Mouse (Mus musculus) liver, embryonic 14.5 days (tissue): ENCODE results near the gene Lce3d. TPM values are rescaled to one million over a fixed set of nuclear protein-coding genes. Genes with fewer than 3 reads are reported as not detected.

Source experiments
- ATAC-seq: fragments of 200-750 bp; cut with Nextera tagmentation; 2 replicates; pipeline ENCODE4 v1.8.0; 2017; ENCODE audit warnings: moderate number of reproducible peaks, mild to moderate bottlenecking, moderate library complexity; ENCODE audit not compliant: insufficient read depth
- DNase-seq, 3 experiments: peaks; one replicate each; pipeline ENCODE4 v3.0.0-alpha.2; 2012 to 2013; ENCODE audit warnings: low read depth in 3 of 3, low spot score in 3 of 3
- H3K27ac ChIP-seq: fragments of 300-500 bp; sonication (generic); 2 replicates; pipeline ENCODE4 v1.5.1; 2014; ENCODE audit warnings: moderate library complexity, mild to moderate bottlenecking, control low read depth, inconsistent platforms
- H3K27me3 ChIP-seq: fragments of 300-500 bp; sonication (generic); 2 replicates; pipeline ENCODE4 v1.6.1; 2014; ENCODE audit warnings: mild to moderate bottlenecking, low read length, moderate library complexity; ENCODE audit not compliant: control insufficient read depth, insufficient read depth
- H3K36me3 ChIP-seq: fragments of 300-500 bp; sonication (generic); replicated peaks from 2 replicates; pipeline ENCODE4 v1.6.1; 2014; ENCODE audit warnings: low read depth; ENCODE audit not compliant: control insufficient read depth, insufficient read depth
- H3K4me1 ChIP-seq, 2 experiments: fragments of 200-500 bp in 1 of 2; fragments of 300-500 bp in 1 of 2; sonication (generic) in 1 of 2; replicated peaks; 2 replicates each; pipeline ENCODE4 v1.6.1; 2012 to 2014; ENCODE audit warnings: antibody characterized with exemption in 1 of 2, inconsistent platforms in 1 of 2, low read length in 1 of 2; ENCODE audit not compliant: control insufficient read depth in 2 of 2, insufficient read depth in 2 of 2
- H3K4me2 ChIP-seq: fragments of 300-500 bp; sonication (generic); 2 replicates; pipeline ENCODE4 v1.6.1; 2014; ENCODE audit warnings: low read depth, mild to moderate bottlenecking, control low read depth, moderate library complexity
- H3K4me3 ChIP-seq, 2 experiments: fragments of 200-500 bp in 1 of 2; fragments of 300-500 bp in 1 of 2; sonication (generic) in 1 of 2; 2 replicates each; pipeline ENCODE4 v1.5.1; 2012 to 2014; ENCODE audit warnings: low read depth in 2 of 2, low read length in 2 of 2, mild to moderate bottlenecking in 2 of 2, control low read depth in 1 of 2, inconsistent platforms in 1 of 2, moderate library complexity in 1 of 2; ENCODE audit not compliant: insufficient read depth in 1 of 2
- H3K9ac ChIP-seq: fragments of 300-500 bp; sonication (generic); replicated peaks from 2 replicates; pipeline ENCODE4 v1.6.1; 2014; ENCODE audit warnings: mild to moderate bottlenecking, control low read depth, moderate library complexity
- H3K9me3 ChIP-seq: fragments of 300-500 bp; sonication (generic); 2 replicates; pipeline ENCODE4 v1.6.1; 2016; ENCODE audit warnings: low read length, mixed read lengths; ENCODE audit not compliant: control insufficient read depth
- CTCF ChIP-seq: IDR thresholded peaks from 2 replicates; pipeline ENCODE4 v1.5.1; 2016; ENCODE audit warnings: antibody characterized with exemption, low read depth, control low read depth
- EP300 ChIP-seq: IDR thresholded peaks from 2 replicates; pipeline ENCODE4 v1.6.1; 2016; ENCODE audit warnings: antibody characterized with exemption, low read depth
- WGBS: fragments of 180-500 bp; shearing (Covaris S2); extraction: QIAGEN DNeasy Blood & Tissue Kit; methylation state at CpG from one replicate; pipeline ENCODE4 v1.1.7; 2014; ENCODE audit not compliant: insufficient replicate concordance; 5-methylcytosine and 5-hydroxymethylcytosine counted together
- polyA plus RNA-seq, 2 experiments: library from polyadenylated mRNA; depleted of rRNA in 1 of 2; stranded (reverse) in 1 of 2; unstranded in 1 of 2; fragments of >200 nt; fragmentation: Nextera tagmentation in 1 of 2; extraction: Ambion mirVana in 1 of 2; gene quantifications; 2 replicates each; pipeline versions ENCODE4 v1.2.1 to v1.2.3; 2012 to 2014

The Lce3d gene
- polyA plus RNA-seq, 2 experiments, result not detected

GRCm38 (mm10) chr3:93000621-93001020 lies 43.4 kb downstream of the Lce3d start:
- WGBS, result 56% methylated on average over 3 of the region's 3 CpGs
- no peak for ATAC-seq
- TF ChIP-seq EP300 (no peak), CTCF (no peak)

GRCm38 (mm10) chr3:93002843-93003242 lies 45.7 kb downstream of the Lce3d start:
- H3K4me3 ChIP-seq, result no peak overlapping the region
- H3K27ac ChIP-seq, result no peak overlapping the region
- no peak overlapping the region for H3K9ac ChIP-seq
- TF ChIP-seq EP300 (no peak), CTCF (no peak)
- H3K4me1 ChIP-seq, result no peaks in the 10 kb centered on the region
- H3K9me3 ChIP-seq, result no peaks in the 10 kb centered on the region
- 55% methylated on average over 4 of the region's 4 CpGs for WGBS
- DNase-seq, result no peak
- ATAC-seq, result no peak
- no peaks in the 10 kb centered on the region for H3K27me3 ChIP-seq
- no peak overlapping the region for H3K4me2 ChIP-seq
- no peaks in the 10 kb centered on the region for H3K36me3 ChIP-seq

More at GRCm38 (mm10) chr3:93000621-93001020, 43.4 kb downstream of the Lce3d start:
- no peak for DNase-seq
- Histone ChIP-seq H3K36me3 (no peaks in the 10 kb centered on the region), H3K27ac (no peak overlapping the region), H3K4me2 (no peak overlapping the region), H3K4me1 (no peaks in the 10 kb centered on the region), H3K9ac (no peak overlapping the region), H3K9me3 (no peaks in the 10 kb centered on the region), H3K27me3 (no peaks in the 10 kb centered on the region), H3K4me3 (no peak overlapping the region)

Other genes with a start within 250 kb of the Lce3d start
- not detected in 2 replicates for gene Lce1e, start 248.3 kb upstream of the Lce3d start, polyA plus RNA-seq (2012; rRNA removed)
- gene Lce1e, start 248.3 kb upstream of the Lce3d start, polyA plus RNA-seq (2014; fragmentation: Nextera tagmentation; extraction: Ambion mirVana), result not detected in 2 replicates
- not detected in 2 replicates for gene Lce1f, start 237.0 kb upstream of the Lce3d start, polyA plus RNA-seq (2012; rRNA removed)
- not detected in 2 replicates for gene Lce1f, start 237.0 kb upstream of the Lce3d start, polyA plus RNA-seq (2014; fragmentation: Nextera tagmentation; extraction: Ambion mirVana)
- not detected in 2 replicates for gene Gm38119, start 218.3 kb upstream of the Lce3d start, polyA plus RNA-seq (2012; rRNA removed)
- not detected in 2 replicates for gene Gm38119, start 218.3 kb upstream of the Lce3d start, polyA plus RNA-seq (2014; fragmentation: Nextera tagmentation; extraction: Ambion mirVana)
- gene Lce1g, start 205.1 kb upstream of the Lce3d start, polyA plus RNA-seq (2012; rRNA removed), result not detected in 2 replicates
- gene Lce1g, start 205.1 kb upstream of the Lce3d start, polyA plus RNA-seq (2014; fragmentation: Nextera tagmentation; extraction: Ambion mirVana), result not detected in 2 replicates
- not detected in 2 replicates for gene Lce1h, start 192.3 kb upstream of the Lce3d start, polyA plus RNA-seq (2012; rRNA removed)
- gene Lce1h, start 192.3 kb upstream of the Lce3d start, polyA plus RNA-seq (2014; fragmentation: Nextera tagmentation; extraction: Ambion mirVana), result not detected in 2 replicates
- gene Lce1i, start 178.5 kb upstream of the Lce3d start, polyA plus RNA-seq (2012; rRNA removed), result not detected in 2 replicates
- gene Lce1i, start 178.5 kb upstream of the Lce3d start, polyA plus RNA-seq (2014; fragmentation: Nextera tagmentation; extraction: Ambion mirVana), result not detected in 2 replicates
- gene Lce1j, start 166.9 kb upstream of the Lce3d start, polyA plus RNA-seq (2012; rRNA removed), result not detected in 2 replicates
- gene Lce1j, start 166.9 kb upstream of the Lce3d start, polyA plus RNA-seq (2014; fragmentation: Nextera tagmentation; extraction: Ambion mirVana), result not detected in 2 replicates
- gene Lce1k, start 149.5 kb upstream of the Lce3d start, polyA plus RNA-seq (2012; rRNA removed), result not detected in 2 replicates
- not detected in 2 replicates for gene Lce1k, start 149.5 kb upstream of the Lce3d start, polyA plus RNA-seq (2014; fragmentation: Nextera tagmentation; extraction: Ambion mirVana)
- gene Kprp, start 130.1 kb upstream of the Lce3d start, polyA plus RNA-seq (2012; rRNA removed), result not detected in 2 replicates
- gene Kprp, start 130.1 kb upstream of the Lce3d start, polyA plus RNA-seq (2014; fragmentation: Nextera tagmentation; extraction: Ambion mirVana), result not detected in 2 replicates
- not detected in 2 replicates for gene Lce1l, start 106.1 kb upstream of the Lce3d start, polyA plus RNA-seq (2012; rRNA removed)
- not detected in 2 replicates for gene Lce1l, start 106.1 kb upstream of the Lce3d start, polyA plus RNA-seq (2014; fragmentation: Nextera tagmentation; extraction: Ambion mirVana)
- gene 2310050C09Rik, start 87.2 kb upstream of the Lce3d start, polyA plus RNA-seq (2012; rRNA removed), result not detected in 2 replicates
- not detected in 2 replicates for gene 2310050C09Rik, start 87.2 kb upstream of the Lce3d start, polyA plus RNA-seq (2014; fragmentation: Nextera tagmentation; extraction: Ambion mirVana)
- not detected in 2 replicates for gene Lce3a, start 31.2 kb upstream of the Lce3d start, polyA plus RNA-seq (2012; rRNA removed)
- gene Lce3a, start 31.2 kb upstream of the Lce3d start, polyA plus RNA-seq (2014; fragmentation: Nextera tagmentation; extraction: Ambion mirVana), result not detected in 2 replicates
- not detected in 2 replicates for gene Lce3b, start 24.4 kb upstream of the Lce3d start, polyA plus RNA-seq (2012; rRNA removed)
- gene Lce3b, start 24.4 kb upstream of the Lce3d start, polyA plus RNA-seq (2014; fragmentation: Nextera tagmentation; extraction: Ambion mirVana), result not detected in 2 replicates
- gene Lce3c, start 12.9 kb upstream of the Lce3d start, polyA plus RNA-seq (2012; rRNA removed), result not detected in 2 replicates
- gene Lce3c, start 12.9 kb upstream of the Lce3d start, polyA plus RNA-seq (2014; fragmentation: Nextera tagmentation; extraction: Ambion mirVana), result not detected in 2 replicates
- not detected in 2 replicates for gene Lce3e, start 9.7 kb downstream of the Lce3d start, polyA plus RNA-seq (2012; rRNA removed)
- not detected in 2 replicates for gene Lce3e, start 9.7 kb downstream of the Lce3d start, polyA plus RNA-seq (2014; fragmentation: Nextera tagmentation; extraction: Ambion mirVana)
- gene Lce3f, start 34.8 kb downstream of the Lce3d start, polyA plus RNA-seq (2012; rRNA removed), result not detected in 2 replicates
- gene Lce3f, start 34.8 kb downstream of the Lce3d start, polyA plus RNA-seq (2014; fragmentation: Nextera tagmentation; extraction: Ambion mirVana), result not detected in 2 replicates
- not detected in 2 replicates for gene Crct1, start 58.3 kb downstream of the Lce3d start, polyA plus RNA-seq (2012; rRNA removed)
- not detected in 2 replicates for gene Crct1, start 58.3 kb downstream of the Lce3d start, polyA plus RNA-seq (2014; fragmentation: Nextera tagmentation; extraction: Ambion mirVana)
- gene Lce1m, start 61.7 kb downstream of the Lce3d start, polyA plus RNA-seq (2012; rRNA removed), result not detected in 2 replicates
- gene Lce1m, start 61.7 kb downstream of the Lce3d start, polyA plus RNA-seq (2014; fragmentation: Nextera tagmentation; extraction: Ambion mirVana), result not detected in 2 replicates
- gene Gm4858, start 111.4 kb downstream of the Lce3d start, polyA plus RNA-seq (2012; rRNA removed), result not detected in 2 replicates
- not detected in 2 replicates for gene Gm4858, start 111.4 kb downstream of the Lce3d start, polyA plus RNA-seq (2014; fragmentation: Nextera tagmentation; extraction: Ambion mirVana)
- gene Crnn, start 187.4 kb downstream of the Lce3d start, polyA plus RNA-seq (2012; rRNA removed), result not detected in 2 replicates
- not detected in 2 replicates for gene Crnn, start 187.4 kb downstream of the Lce3d start, polyA plus RNA-seq (2014; fragmentation: Nextera tagmentation; extraction: Ambion mirVana)
- gene Flg2, start 239.9 kb downstream of the Lce3d start, polyA plus RNA-seq (2012; rRNA removed), result not detected in 2 replicates
- gene Flg2, start 239.9 kb downstream of the Lce3d start, polyA plus RNA-seq (2014; fragmentation: Nextera tagmentation; extraction: Ambion mirVana), result not detected in 2 replicates